Mouse (Mus musculus): Measurements from ENCODE around the gene Ndufa11. TPM values are rescaled to one million over a fixed set of nuclear protein-coding genes. Genes with fewer than 3 reads are reported as not detected.

The Ndufa11 gene
- total RNA-seq, 1 experiment: 484 TPM

DNA sequence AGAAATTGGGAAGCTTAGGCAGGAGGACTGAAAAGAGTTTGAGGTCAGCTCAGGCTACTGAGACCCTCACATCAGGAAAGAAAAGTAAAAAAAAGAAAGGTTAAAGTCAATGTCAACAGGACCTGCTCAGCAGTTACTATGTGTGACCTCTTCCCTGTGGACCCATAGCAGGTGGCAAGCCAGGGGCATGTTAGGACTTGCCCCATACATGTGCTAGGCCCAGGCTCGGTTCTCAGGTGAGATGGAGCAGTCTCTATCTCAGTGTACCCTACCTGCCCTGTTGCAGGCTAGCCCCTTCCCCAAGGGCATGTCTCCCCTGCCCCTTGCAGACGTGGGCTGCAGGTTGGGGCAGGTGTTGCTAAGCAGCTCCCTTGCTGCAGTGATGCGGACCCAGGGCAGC lies 7.9 kb upstream of the Ndufa11 start:
- Histone ChIP-seq H3K4me3 (ENCODE audit: insufficient read depth in 1 of 2, low read depth in 1 of 2, low read length in 2 of 2, poor library complexity in 1 of 2, severe bottlenecking in 1 of 2) (peak overlapping the region in 1 of 2 experiments; percentile 29; a peak in 3 of 4 replicates), H3K9me3 (ENCODE audit: control insufficient read depth, insufficient read depth, low read depth, low read length) (no peaks in the 10 kb centered on the region), H3K36me3 (ENCODE audit: control insufficient read depth, insufficient read depth, low read length, poor library complexity, severe bottlenecking) (peaks cover 73% of the 10 kb centered on the region), H3K27ac (ENCODE audit: insufficient read depth, low read depth, low read length, poor library complexity, severe bottlenecking) (peak overlapping the region; percentile 82), H3K4me1 (ENCODE audit: control insufficient read depth in 2 of 2, insufficient read depth in 2 of 2, low read length in 2 of 2, poor library complexity in 1 of 2) (peaks cover 0 to 29% of the 10 kb centered on the region in 2 experiments; a peak in 2 of 4 replicates), H3K9ac (ENCODE audit: insufficient read depth, low read depth, low read length, poor library complexity, severe bottlenecking) (peak overlapping the region; percentile 60)
- no peak for DNase-seq (ENCODE audit: low read depth, low spot score)
- in situ Hi-C loops (cut with MboI; ENCODE audit: low sequenced_read_pairs in 2 of 2, unreplicated experiment in 2 of 2): no loop called here
- TF ChIP-seq ZNF384 (IDR thresholded peaks at IDR 0.05; ENCODE audit: low read depth, low read length) (no peak), HCFC1 (IDR thresholded peaks at IDR 0.05; ENCODE audit: borderline replicate concordance, insufficient read depth, low read length) (no peak), CHD2 (IDR thresholded peaks at IDR 0.05; ENCODE audit: low read depth, low read length) (no peak), MAFK (IDR thresholded peaks at IDR 0.05; ENCODE audit: insufficient read depth, low read depth, low read length) (no peak), ZC3H11A (IDR thresholded peaks at IDR 0.05; ENCODE audit: borderline replicate concordance, low read depth, low read length) (no peak)

DNA sequence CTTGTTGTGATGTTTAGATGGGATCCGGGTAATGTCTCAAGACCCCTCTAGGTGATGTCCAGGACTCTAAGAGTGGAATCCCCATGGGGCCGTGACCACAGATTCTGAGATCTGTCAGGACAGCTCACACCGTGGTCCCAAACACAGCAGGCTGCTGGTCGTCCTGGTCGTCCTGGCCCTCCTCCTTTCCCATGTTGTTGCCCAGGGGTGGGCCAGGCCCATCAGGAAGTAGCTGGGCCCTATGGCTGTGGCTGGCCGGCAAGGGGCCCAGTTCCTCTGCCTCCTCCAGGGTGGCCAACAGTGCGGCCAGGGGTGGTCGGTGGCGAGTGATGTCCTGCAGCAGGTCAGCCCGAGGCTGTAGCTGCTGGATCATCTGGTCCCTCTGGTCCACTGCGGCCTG lies 2.2 kb upstream of the Ndufa11 start:
- Histone ChIP-seq H3K9me3 (ENCODE audit: control insufficient read depth, insufficient read depth, low read depth, low read length) (no peaks in the 10 kb centered on the region), H3K4me3 (ENCODE audit: insufficient read depth in 1 of 2, low read depth in 1 of 2, low read length in 2 of 2, poor library complexity in 1 of 2, severe bottlenecking in 1 of 2) (no peak overlapping the region), H3K4me1 (ENCODE audit: control insufficient read depth in 2 of 2, insufficient read depth in 2 of 2, low read length in 2 of 2, poor library complexity in 1 of 2) (peaks cover 0 to 14% of the 10 kb centered on the region in 2 experiments; a peak in 2 of 4 replicates), H3K36me3 (ENCODE audit: control insufficient read depth, insufficient read depth, low read length, poor library complexity, severe bottlenecking) (peaks cover 25% of the 10 kb centered on the region), H3K9ac (ENCODE audit: insufficient read depth, low read depth, low read length, poor library complexity, severe bottlenecking) (no peak overlapping the region), H3K27ac (ENCODE audit: insufficient read depth, low read depth, low read length, poor library complexity, severe bottlenecking) (no peak overlapping the region)
- no peak for DNase-seq (ENCODE audit: low read depth, low spot score)
- in situ Hi-C loops (cut with MboI; ENCODE audit: low sequenced_read_pairs in 2 of 2, unreplicated experiment in 2 of 2): no loop called here
- TF ChIP-seq CHD2 (IDR thresholded peaks at IDR 0.05; ENCODE audit: low read depth, low read length) (no peak), HCFC1 (IDR thresholded peaks at IDR 0.05; ENCODE audit: borderline replicate concordance, insufficient read depth, low read length) (no peak), MAFK (IDR thresholded peaks at IDR 0.05; ENCODE audit: insufficient read depth, low read depth, low read length) (no peak), ZNF384 (IDR thresholded peaks at IDR 0.05; ENCODE audit: low read depth, low read length) (no peak), ZC3H11A (IDR thresholded peaks at IDR 0.05; ENCODE audit: borderline replicate concordance, low read depth, low read length) (no peak)

DNA sequence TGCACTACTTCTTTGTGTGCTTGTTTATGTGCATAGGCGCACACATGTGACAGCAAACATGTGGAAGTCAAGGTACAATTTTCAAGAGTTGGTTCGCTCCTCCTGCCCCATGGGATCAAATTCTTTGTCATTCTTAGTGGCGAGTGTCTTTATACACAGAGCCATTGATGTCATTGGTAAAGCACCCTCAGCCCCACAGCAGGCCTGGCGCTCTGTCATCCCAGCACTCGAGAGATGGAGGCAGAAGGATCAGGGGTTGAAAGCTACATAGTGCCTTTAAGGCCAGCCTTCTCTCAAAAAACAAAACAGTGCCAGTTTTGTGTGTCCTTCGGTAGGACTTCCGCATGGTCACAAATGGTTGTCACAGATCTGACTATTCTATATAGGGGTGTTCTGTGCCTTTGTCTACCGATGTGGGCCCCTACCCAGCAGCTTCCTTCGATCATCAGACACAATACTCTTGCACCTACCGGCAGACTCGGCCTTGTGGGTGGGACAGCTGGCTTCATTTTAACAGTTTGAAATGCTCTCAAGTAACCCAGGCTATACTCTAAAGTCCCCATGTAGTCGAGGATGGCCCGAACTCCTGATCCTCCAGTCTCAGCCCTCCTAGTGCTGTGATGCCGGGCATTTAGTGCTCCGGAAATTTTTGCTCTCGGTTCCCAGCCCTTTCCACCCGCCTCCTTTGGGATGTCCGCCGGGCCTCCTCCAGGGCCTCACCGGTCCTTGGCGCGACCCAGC lies 1.5 kb upstream of the Ndufa11 start:
- Histone ChIP-seq H3K9ac (ENCODE audit: insufficient read depth, low read depth, low read length, poor library complexity, severe bottlenecking) (peak overlapping the region; percentile 89), H3K4me1 (ENCODE audit: control insufficient read depth in 2 of 2, insufficient read depth in 2 of 2, low read length in 2 of 2, poor library complexity in 1 of 2) (peaks cover 0 to 9% of the 10 kb centered on the region in 2 experiments; a peak in 2 of 4 replicates), H3K36me3 (ENCODE audit: control insufficient read depth, insufficient read depth, low read length, poor library complexity, severe bottlenecking) (peaks cover 19% of the 10 kb centered on the region), H3K9me3 (ENCODE audit: control insufficient read depth, insufficient read depth, low read depth, low read length) (no peaks in the 10 kb centered on the region), H3K27ac (ENCODE audit: insufficient read depth, low read depth, low read length, poor library complexity, severe bottlenecking) (peak overlapping the region; percentile 26), H3K4me3 (ENCODE audit: insufficient read depth in 1 of 2, low read depth in 1 of 2, low read length in 2 of 2, poor library complexity in 1 of 2, severe bottlenecking in 1 of 2) (peak overlapping the region; percentile 94 to 96)
- TF ChIP-seq MAFK (IDR thresholded peaks at IDR 0.05; ENCODE audit: insufficient read depth, low read depth, low read length): no peak
- no peak for TF ChIP-seq HCFC1 (IDR thresholded peaks at IDR 0.05; ENCODE audit: borderline replicate concordance, insufficient read depth, low read length)
- TF ChIP-seq ZC3H11A (IDR thresholded peaks at IDR 0.05; ENCODE audit: borderline replicate concordance, low read depth, low read length): no peak
- no peak for TF ChIP-seq ZNF384 (IDR thresholded peaks at IDR 0.05; ENCODE audit: low read depth, low read length)
- no peak for TF ChIP-seq CHD2 (IDR thresholded peaks at IDR 0.05; ENCODE audit: low read depth, low read length)
- no peak for DNase-seq (ENCODE audit: low read depth, low spot score)
- in situ Hi-C loops (cut with MboI; ENCODE audit: low sequenced_read_pairs in 2 of 2, unreplicated experiment in 2 of 2): no loop called here

DNA sequence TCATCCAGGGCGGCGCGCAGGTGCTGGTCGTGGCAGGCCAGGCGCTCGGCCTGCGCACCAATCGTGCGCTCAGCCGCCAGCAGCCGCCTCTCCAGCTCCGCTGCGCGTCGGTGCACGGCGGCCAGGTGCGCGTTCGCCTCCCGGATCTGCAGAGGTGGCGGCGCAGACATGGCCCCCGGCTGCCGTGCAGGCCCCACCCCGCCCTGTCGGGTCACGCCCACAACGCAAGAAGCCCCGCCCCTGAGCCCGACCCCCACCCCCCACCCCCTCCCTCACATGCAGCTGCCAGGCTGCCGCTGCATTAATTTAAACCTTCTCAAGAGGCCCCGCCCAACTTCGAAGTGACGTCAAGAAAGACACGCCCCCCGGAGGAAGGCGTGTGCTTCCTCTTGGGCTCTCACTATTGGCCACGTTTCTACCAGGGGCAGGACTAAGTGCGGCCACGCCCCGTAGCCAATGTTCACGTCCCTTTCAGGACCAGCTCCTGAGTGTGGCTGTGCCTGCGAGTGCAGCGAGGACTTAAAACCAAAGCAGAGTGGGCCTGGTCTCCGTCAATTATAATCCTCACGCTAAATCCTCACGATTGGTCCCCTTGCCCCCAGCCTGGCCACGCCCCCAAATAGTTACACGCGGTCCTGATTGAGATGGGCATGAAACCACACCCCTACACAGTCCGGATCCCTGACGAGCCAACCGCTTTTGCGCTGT lies 758 bp upstream of the Ndufa11 start:
- Histone ChIP-seq H3K4me3 (ENCODE audit: insufficient read depth in 1 of 2, low read depth in 1 of 2, low read length in 2 of 2, poor library complexity in 1 of 2, severe bottlenecking in 1 of 2) (peak overlapping the region; percentile 94 to 96), H3K4me1 (ENCODE audit: control insufficient read depth in 2 of 2, insufficient read depth in 2 of 2, low read length in 2 of 2, poor library complexity in 1 of 2) (peaks cover 0 to 9% of the 10 kb centered on the region in 2 experiments; a peak in 2 of 4 replicates), H3K36me3 (ENCODE audit: control insufficient read depth, insufficient read depth, low read length, poor library complexity, severe bottlenecking) (peaks cover 20% of the 10 kb centered on the region), H3K9ac (ENCODE audit: insufficient read depth, low read depth, low read length, poor library complexity, severe bottlenecking) (peak overlapping the region; percentile 89), H3K27ac (ENCODE audit: insufficient read depth, low read depth, low read length, poor library complexity, severe bottlenecking) (peak overlapping the region; percentile 26), H3K9me3 (ENCODE audit: control insufficient read depth, insufficient read depth, low read depth, low read length) (no peaks in the 10 kb centered on the region)
- in situ Hi-C loops (cut with MboI; ENCODE audit: low sequenced_read_pairs in 2 of 2, unreplicated experiment in 2 of 2): no loop called here
- DNase-seq (ENCODE audit: low read depth, low spot score): peak; percentile 99
- no peak for TF ChIP-seq CHD2 (IDR thresholded peaks at IDR 0.05; ENCODE audit: low read depth, low read length)
- no peak for TF ChIP-seq HCFC1 (IDR thresholded peaks at IDR 0.05; ENCODE audit: borderline replicate concordance, insufficient read depth, low read length)
- no peak for TF ChIP-seq MAFK (IDR thresholded peaks at IDR 0.05; ENCODE audit: insufficient read depth, low read depth, low read length)
- no peak for TF ChIP-seq ZC3H11A (IDR thresholded peaks at IDR 0.05; ENCODE audit: borderline replicate concordance, low read depth, low read length)
- no peak for TF ChIP-seq ZNF384 (IDR thresholded peaks at IDR 0.05; ENCODE audit: low read depth, low read length)
